Mouse (Mus musculus): ENCODE data around the gene Ttll2. TPM values are rescaled to one million over a fixed set of nuclear protein-coding genes. Genes with fewer than 3 reads are reported as not detected.
"Not testable (repeated sequence)": the region's sequence is repeated elsewhere in the genome, so short reads cannot be mapped to it uniquely, and the experiment has no call there.

Ttll2 gene
- polyA plus RNA-seq, 1 experiment: not detected

GRCm38 (mm10) chr17:7348765-7349164 is 3.7 kb downstream of the Ttll2 start:
- peak; percentile 31 to 50 for DNase-seq
- 0% methylated on average over 2 of the region's 3 CpGs for WGBS
- not testable (repeated sequence) for H3K27me3 ChIP-seq (ENCODE audit: control insufficient read depth, insufficient read depth, low read length); H3K4me3 ChIP-seq (replicated peaks; ENCODE audit: insufficient read depth, low read depth, low read length); H3K27ac ChIP-seq (ENCODE audit: insufficient read depth, low read length); H3K4me1 ChIP-seq (ENCODE audit: control insufficient read depth, insufficient read depth, low read length)

GRCm38 (mm10) chr17:7337381-7337780 is 15.1 kb downstream of the Ttll2 start:
- H3K4me1 ChIP-seq (ENCODE audit: control insufficient read depth, insufficient read depth, low read length); H3K27ac ChIP-seq (ENCODE audit: insufficient read depth, low read length); H3K27me3 ChIP-seq (ENCODE audit: control insufficient read depth, insufficient read depth, low read length); DNase-seq; H3K4me3 ChIP-seq (replicated peaks; ENCODE audit: insufficient read depth, low read depth, low read length): not testable (repeated sequence)
- WGBS: 20% methylated on average over 9 of the region's 9 CpGs

- 72% methylated on average over 3 of the region's 5 CpGs for WGBS
- DNase-seq: not testable (repeated sequence)
These were observed 19.8 kb downstream of the Ttll2 start for GRCm38 (mm10) chr17:7332745-7333144.

GRCm38 (mm10) chr17:7326415-7326814 is 26.1 kb downstream of the Ttll2 start:
- not testable (repeated sequence) for H3K27ac ChIP-seq (ENCODE audit: insufficient read depth, low read length); H3K27me3 ChIP-seq (ENCODE audit: control insufficient read depth, insufficient read depth, low read length); DNase-seq; H3K4me3 ChIP-seq (replicated peaks; ENCODE audit: insufficient read depth, low read depth, low read length); H3K4me1 ChIP-seq (ENCODE audit: control insufficient read depth, insufficient read depth, low read length)
- WGBS: 88% methylated on average over 8 of the region's 8 CpGs

More at GRCm38 (mm10) chr17:7332745-7333144, 19.8 kb downstream of the Ttll2 start:
- not testable (repeated sequence) for H3K27me3 ChIP-seq (ENCODE audit: control insufficient read depth, insufficient read depth, low read length); H3K27ac ChIP-seq (ENCODE audit: insufficient read depth, low read length); H3K4me1 ChIP-seq (ENCODE audit: control insufficient read depth, insufficient read depth, low read length); H3K4me3 ChIP-seq (replicated peaks; ENCODE audit: insufficient read depth, low read depth, low read length)

- WGBS: 95% methylated on average over 4 of the region's 5 CpGs
- not testable (repeated sequence) for H3K27ac ChIP-seq (ENCODE audit: insufficient read depth, low read length); H3K4me3 ChIP-seq (replicated peaks; ENCODE audit: insufficient read depth, low read depth, low read length); H3K27me3 ChIP-seq (ENCODE audit: control insufficient read depth, insufficient read depth, low read length); H3K4me1 ChIP-seq (ENCODE audit: control insufficient read depth, insufficient read depth, low read length); DNase-seq
These were observed 28.1 kb downstream of the Ttll2 start, which contains the start of gene Tcp10a for GRCm38 (mm10) chr17:7324346-7324745. Tcp10a (plus strand) TSS chr17:7324646.

- not testable (repeated sequence) for H3K27ac ChIP-seq (ENCODE audit: insufficient read depth, low read length); DNase-seq; H3K4me3 ChIP-seq (replicated peaks; ENCODE audit: insufficient read depth, low read depth, low read length); H3K27me3 ChIP-seq (ENCODE audit: control insufficient read depth, insufficient read depth, low read length); H3K4me1 ChIP-seq (ENCODE audit: control insufficient read depth, insufficient read depth, low read length)
- WGBS: 93% methylated on average over 6 of the region's 6 CpGs
These were observed 32.7 kb downstream of the Ttll2 start for GRCm38 (mm10) chr17:7319789-7320188.

- not testable (repeated sequence) for DNase-seq; H3K4me3 ChIP-seq (replicated peaks; ENCODE audit: insufficient read depth, low read depth, low read length); H3K4me1 ChIP-seq (ENCODE audit: control insufficient read depth, insufficient read depth, low read length); H3K27ac ChIP-seq (ENCODE audit: insufficient read depth, low read length); H3K27me3 ChIP-seq (ENCODE audit: control insufficient read depth, insufficient read depth, low read length)
- 57% methylated on average over 8 of the region's 8 CpGs for WGBS
These were observed 36.7 kb downstream of the Ttll2 start for GRCm38 (mm10) chr17:7315693-7316382.

- WGBS: 54% methylated on average over 8 of the region's 8 CpGs
- TF ChIP-seq CTCF (IDR thresholded peaks at IDR 0.05; ENCODE audit: borderline replicate concordance, insufficient read depth, low read depth, low read length): peak; percentile 23; the same call in 1 of the 2 replicates
- not testable (repeated sequence) for H3K4me3 ChIP-seq (replicated peaks; ENCODE audit: insufficient read depth, low read depth, low read length); H3K27me3 ChIP-seq (ENCODE audit: control insufficient read depth, insufficient read depth, low read length); H3K27ac ChIP-seq (ENCODE audit: insufficient read depth, low read length); H3K4me1 ChIP-seq (ENCODE audit: control insufficient read depth, insufficient read depth, low read length)
- DNase-seq: peak; percentile 27 to 40
These were observed 46.0 kb downstream of the Ttll2 start for GRCm38 (mm10) chr17:7306278-7307196.

Other genes with a start within 250 kb of the Ttll2 start
- 20.6 and 23.4 TPM in 2 replicates for gene Rps6ka2, start 182.6 kb downstream of the Ttll2 start, polyA plus RNA-seq (2012; rRNA removed)
- 0.05 TPM in 2 replicates for gene Tcp10a, start 28.1 kb downstream of the Ttll2 start, polyA plus RNA-seq (2012; rRNA removed)
- gene Gm49630, start 19.3 kb upstream of the Ttll2 start, polyA plus RNA-seq (2012; rRNA removed): not detected in 2 replicates
- gene Unc93a2, start 32.8 kb upstream of the Ttll2 start, polyA plus RNA-seq (2012; rRNA removed): not detected in 2 replicates